Mouse (Mus musculus): ENCODE data around the gene Srf. TPM values are rescaled to one million over a fixed set of nuclear protein-coding genes. Genes with fewer than 3 reads are reported as not detected.
"Not testable (repeated sequence)": the region's sequence is repeated elsewhere in the genome, so short reads cannot be mapped to it uniquely, and the experiment has no call there.

Srf gene
- polyA plus RNA-seq, 1 experiment from 2014 or later: 8.9 TPM

GRCm38 (mm10) chr17:46574535-46574934, 18.6 kb upstream of the Srf start:
- no peaks in the 10 kb centered on the region for H3K9me3 ChIP-seq (replicated peaks; ENCODE audit: control insufficient read depth, low read length)
- 86% methylated on average over 7 of the region's 7 CpGs for WGBS
- H3K27me3 ChIP-seq (ENCODE audit: control insufficient read depth, insufficient read depth, low read length): no peaks in the 10 kb centered on the region
- H3K4me3 ChIP-seq (replicated peaks; ENCODE audit: low read length): no peak overlapping the region
- H3K27ac ChIP-seq (ENCODE audit: low read length): no peak overlapping the region
- ATAC-seq (ENCODE audit: insufficient read depth, low FRiP score): no peak
- no peak overlapping the region for H3K4me2 ChIP-seq (ENCODE audit: low read depth, low read length)
- no peak overlapping the region for H3K9ac ChIP-seq (ENCODE audit: low read length)
- peaks cover 12% of the 10 kb centered on the region for H3K36me3 ChIP-seq (ENCODE audit: control insufficient read depth, insufficient read depth, low read length)
- H3K4me1 ChIP-seq (ENCODE audit: control insufficient read depth, insufficient read depth, low read length): no peaks in the 10 kb centered on the region

GRCm38 (mm10) chr17:46571005-46571404, 15.0 kb upstream of the Srf start:
- Histone ChIP-seq H3K4me1 (ENCODE audit: control insufficient read depth, insufficient read depth, low read length) (no peaks in the 10 kb centered on the region), H3K4me2 (ENCODE audit: low read depth, low read length) (no peak overlapping the region), H3K27ac (ENCODE audit: low read length) (peak overlapping the region; percentile 68), H3K36me3 (ENCODE audit: control insufficient read depth, insufficient read depth, low read length) (peaks cover 23% of the 10 kb centered on the region; the same call in 1 of the 2 replicates), H3K27me3 (ENCODE audit: control insufficient read depth, insufficient read depth, low read length) (no peaks in the 10 kb centered on the region), H3K9me3 (replicated peaks; ENCODE audit: control insufficient read depth, low read length) (no peaks in the 10 kb centered on the region), H3K9ac (ENCODE audit: low read length) (no peak overlapping the region), H3K4me3 (replicated peaks; ENCODE audit: low read length) (no peak overlapping the region)
- ATAC-seq (ENCODE audit: insufficient read depth, low FRiP score): no peak
- WGBS: 83% methylated on average over 11 of the region's 11 CpGs

- ATAC-seq (ENCODE audit: insufficient read depth, low FRiP score): no peak
- H3K27ac ChIP-seq (ENCODE audit: low read length): no peak overlapping the region
- peaks cover 8% of the 10 kb centered on the region for H3K4me1 ChIP-seq (ENCODE audit: control insufficient read depth, insufficient read depth, low read length)
- H3K4me3 ChIP-seq (replicated peaks; ENCODE audit: low read length): no peak overlapping the region
- no peak overlapping the region for H3K4me2 ChIP-seq (ENCODE audit: low read depth, low read length)
- 90% methylated on average over 6 of the region's 6 CpGs for WGBS
- H3K9ac ChIP-seq (ENCODE audit: low read length): no peak overlapping the region
- no peaks in the 10 kb centered on the region for H3K9me3 ChIP-seq (replicated peaks; ENCODE audit: control insufficient read depth, low read length)
- H3K27me3 ChIP-seq (ENCODE audit: control insufficient read depth, insufficient read depth, low read length): no peaks in the 10 kb centered on the region
- no peaks in the 10 kb centered on the region for H3K36me3 ChIP-seq (ENCODE audit: control insufficient read depth, insufficient read depth, low read length)
Measured at GRCm38 (mm10) chr17:46559146-46559545, 3.2 kb upstream of the Srf start.

GRCm38 (mm10) chr17:46558151-46558550, 2.2 kb upstream of the Srf start:
- Histone ChIP-seq H3K27me3 (ENCODE audit: control insufficient read depth, insufficient read depth, low read length) (no peaks in the 10 kb centered on the region), H3K9ac (ENCODE audit: low read length) (no peak overlapping the region), H3K4me1 (ENCODE audit: control insufficient read depth, insufficient read depth, low read length) (peaks cover 17% of the 10 kb centered on the region), H3K9me3 (replicated peaks; ENCODE audit: control insufficient read depth, low read length) (no peaks in the 10 kb centered on the region), H3K4me3 (replicated peaks; ENCODE audit: low read length) (no peak overlapping the region), H3K4me2 (ENCODE audit: low read depth, low read length) (no peak overlapping the region), H3K27ac (ENCODE audit: low read length) (no peak overlapping the region), H3K36me3 (ENCODE audit: control insufficient read depth, insufficient read depth, low read length) (no peaks in the 10 kb centered on the region)
- WGBS: 88% methylated on average over 5 of the region's 5 CpGs
- no peak for ATAC-seq (ENCODE audit: insufficient read depth, low FRiP score)

DNA sequence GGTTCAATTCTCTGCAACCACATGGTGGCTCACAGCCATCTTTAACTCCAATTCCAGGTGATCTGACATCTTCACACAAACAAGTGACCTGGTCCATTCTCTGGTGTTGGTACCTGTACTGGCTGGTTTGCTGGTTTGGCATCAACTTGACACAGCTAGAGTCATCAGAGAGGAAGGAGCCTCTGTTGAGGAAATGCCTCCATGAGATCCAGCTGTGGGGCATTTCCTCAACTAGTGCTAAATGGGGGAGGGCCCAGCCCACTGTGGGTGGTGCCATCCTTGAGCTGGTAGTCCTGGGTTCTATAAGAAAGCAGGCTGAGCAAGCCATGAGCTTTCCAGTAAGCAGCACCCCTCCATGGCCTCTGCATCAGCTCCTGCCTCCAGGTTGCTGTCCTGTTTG, 1.3 kb upstream of the Srf start:
- H3K4me1 ChIP-seq (ENCODE audit: control insufficient read depth, insufficient read depth, low read length): peaks cover 21% of the 10 kb centered on the region
- H3K36me3 ChIP-seq (ENCODE audit: control insufficient read depth, insufficient read depth, low read length); H3K9me3 ChIP-seq (replicated peaks; ENCODE audit: control insufficient read depth, low read length); H3K27me3 ChIP-seq (ENCODE audit: control insufficient read depth, insufficient read depth, low read length); H3K4me2 ChIP-seq (ENCODE audit: low read depth, low read length); ATAC-seq (ENCODE audit: insufficient read depth, low FRiP score); H3K4me3 ChIP-seq (replicated peaks; ENCODE audit: low read length): not testable (repeated sequence)
- 0 out of 2 replicates have a peak overlapping the region, but pooled peaks have one; percentile 70 for H3K9ac ChIP-seq (ENCODE audit: low read length)
- H3K27ac ChIP-seq (ENCODE audit: low read length): peak overlapping the region; percentile 94

- under 1% methylated on average over 11 of the region's 11 CpGs for WGBS
Measured at GRCm38 (mm10) chr17:46556584-46556945, 590 bp upstream of the Srf start.

DNA sequence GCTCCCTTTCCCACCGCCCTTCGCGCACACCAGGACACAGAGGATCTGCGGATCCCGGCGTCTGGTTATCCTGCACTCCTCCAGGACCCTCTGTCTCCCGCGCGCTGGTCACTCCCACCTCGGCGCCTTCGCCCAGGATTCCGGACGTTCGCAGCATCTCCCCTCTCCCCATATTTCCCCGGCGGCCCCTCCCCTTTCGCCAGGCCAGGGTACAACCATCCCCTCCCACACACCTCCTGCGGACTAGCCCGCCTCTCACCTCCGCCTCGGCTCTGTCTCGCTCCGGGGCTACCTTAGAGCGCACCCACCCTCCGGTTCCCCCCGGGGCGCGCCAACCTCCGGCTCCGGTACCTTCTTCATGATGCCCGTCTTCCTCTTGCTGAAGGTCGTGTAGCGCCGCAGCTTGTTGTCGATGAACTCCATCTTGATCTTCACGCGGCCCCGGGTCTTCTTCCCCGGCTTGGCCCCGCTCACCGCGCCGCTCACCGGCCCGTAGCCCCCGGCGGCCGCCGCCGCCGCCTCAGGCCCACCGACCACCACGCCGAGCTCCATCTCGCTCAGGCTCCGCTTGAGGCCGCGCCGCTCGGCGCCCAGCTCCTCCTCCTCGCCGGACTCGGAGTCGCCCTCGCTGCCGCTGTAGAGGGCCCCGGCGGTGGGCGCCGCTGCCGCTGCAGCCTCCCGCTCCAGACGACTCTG, 850 bp downstream of the Srf start:
- Histone ChIP-seq H3K4me3 (replicated peaks; ENCODE audit: low read length) (peak overlapping the region; percentile 97), H3K27ac (ENCODE audit: low read length) (peak overlapping the region; percentile 93), H3K9ac (ENCODE audit: low read length) (peak overlapping the region; percentile 100), H3K36me3 (ENCODE audit: control insufficient read depth, insufficient read depth, low read length) (peaks cover 6% of the 10 kb centered on the region), H3K9me3 (replicated peaks; ENCODE audit: control insufficient read depth, low read length) (no peaks in the 10 kb centered on the region), H3K4me2 (ENCODE audit: low read depth, low read length) (peak overlapping the region; percentile 88), H3K27me3 (ENCODE audit: control insufficient read depth, insufficient read depth, low read length) (no peaks in the 10 kb centered on the region), H3K4me1 (ENCODE audit: control insufficient read depth, insufficient read depth, low read length) (peaks cover 23% of the 10 kb centered on the region)
- no peak for ATAC-seq (ENCODE audit: insufficient read depth, low FRiP score)
- WGBS: under 1% methylated on average over 75 of the region's 75 CpGs

More at GRCm38 (mm10) chr17:46556584-46556945, 590 bp upstream of the Srf start:
- no peaks in the 10 kb centered on the region for H3K9me3 ChIP-seq (replicated peaks; ENCODE audit: control insufficient read depth, low read length)
- H3K9ac ChIP-seq (ENCODE audit: low read length): peak overlapping the region; percentile 70
- peaks cover under 1% of the 10 kb centered on the region; the same call in 1 of the 2 replicates for H3K36me3 ChIP-seq (ENCODE audit: control insufficient read depth, insufficient read depth, low read length)
- H3K4me2 ChIP-seq (ENCODE audit: low read depth, low read length): peak overlapping the region; percentile 53
- peak overlapping the region; percentile 97 for H3K4me3 ChIP-seq (replicated peaks; ENCODE audit: low read length)
- no peaks in the 10 kb centered on the region for H3K27me3 ChIP-seq (ENCODE audit: control insufficient read depth, insufficient read depth, low read length)
- peak; percentile 10 for ATAC-seq (ENCODE audit: insufficient read depth, low FRiP score)
- H3K27ac ChIP-seq (ENCODE audit: low read length): peak overlapping the region; percentile 94
- peaks cover 23% of the 10 kb centered on the region for H3K4me1 ChIP-seq (ENCODE audit: control insufficient read depth, insufficient read depth, low read length)

DNA sequence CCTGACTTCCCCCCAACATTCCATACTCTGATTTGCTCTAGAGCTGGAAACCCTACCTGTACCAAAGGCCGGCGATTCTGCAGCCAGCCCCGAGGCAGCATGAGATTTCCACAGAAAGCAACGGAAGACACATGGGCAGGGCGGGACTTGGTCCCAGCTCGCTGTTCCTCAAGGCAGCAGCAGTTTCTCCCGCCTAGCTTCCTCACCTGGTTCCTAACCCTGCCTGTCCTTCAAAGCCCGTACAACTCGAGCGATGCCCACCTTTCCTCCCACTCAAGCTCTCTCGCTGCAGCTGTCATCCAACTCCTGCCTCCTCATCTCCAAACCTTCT, 1.4 kb downstream of the Srf start:
- under 1% methylated on average over 11 of the region's 11 CpGs for WGBS
- Histone ChIP-seq H3K9me3 (replicated peaks; ENCODE audit: control insufficient read depth, low read length) (no peaks in the 10 kb centered on the region), H3K4me1 (ENCODE audit: control insufficient read depth, insufficient read depth, low read length) (peaks cover 23% of the 10 kb centered on the region), H3K4me2 (ENCODE audit: low read depth, low read length) (peak overlapping the region; percentile 88), H3K9ac (ENCODE audit: low read length) (peak overlapping the region; percentile 100), H3K36me3 (ENCODE audit: control insufficient read depth, insufficient read depth, low read length) (peaks cover 11% of the 10 kb centered on the region), H3K4me3 (replicated peaks; ENCODE audit: low read length) (peak overlapping the region; percentile 97), H3K27me3 (ENCODE audit: control insufficient read depth, insufficient read depth, low read length) (no peaks in the 10 kb centered on the region), H3K27ac (ENCODE audit: low read length) (peak overlapping the region; percentile 93)
- no peak for ATAC-seq (ENCODE audit: insufficient read depth, low FRiP score)

DNA sequence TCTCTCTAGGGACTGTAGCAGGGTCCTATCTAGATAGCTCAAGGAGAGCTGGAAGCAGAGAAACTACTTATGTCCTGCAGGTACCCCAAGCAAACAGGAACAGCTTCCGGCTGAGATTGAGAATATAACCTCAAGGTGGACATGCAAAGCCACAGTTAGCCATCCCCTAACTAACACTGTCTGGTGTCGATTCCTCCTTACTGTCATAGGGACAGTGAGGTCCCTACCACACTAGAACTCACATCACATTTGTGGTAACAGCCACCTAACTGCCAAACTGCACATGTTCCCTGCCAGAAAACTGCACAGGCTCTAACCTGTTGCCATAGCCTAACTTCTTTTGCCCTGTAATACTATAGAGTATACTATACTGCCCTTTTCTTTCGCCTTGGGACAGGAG, 2.0 kb downstream of the Srf start:
- 45% methylated on average over 3 of the region's 3 CpGs for WGBS
- Histone ChIP-seq H3K4me3 (replicated peaks; ENCODE audit: low read length) (peak overlapping the region; percentile 97), H3K4me2 (ENCODE audit: low read depth, low read length) (peak overlapping the region; percentile 88), H3K36me3 (ENCODE audit: control insufficient read depth, insufficient read depth, low read length) (peaks cover 13% of the 10 kb centered on the region), H3K27ac (ENCODE audit: low read length) (peak overlapping the region; percentile 93), H3K27me3 (ENCODE audit: control insufficient read depth, insufficient read depth, low read length) (no peaks in the 10 kb centered on the region), H3K4me1 (ENCODE audit: control insufficient read depth, insufficient read depth, low read length) (peaks cover 23% of the 10 kb centered on the region), H3K9ac (ENCODE audit: low read length) (peak overlapping the region; percentile 100), H3K9me3 (replicated peaks; ENCODE audit: control insufficient read depth, low read length) (no peaks in the 10 kb centered on the region)
- ATAC-seq (ENCODE audit: insufficient read depth, low FRiP score): no peak

All from stomach, embryonic 16.5 days (tissue).